Mouse (Mus musculus): ENCODE data around the gene Ints7.

- TF ChIP-seq POLR2A (IDR thresholded peaks at IDR 0.05; ENCODE audit: low read depth, low read length) (no peak), CTCF (conservative IDR thresholded peaks at IDR 0.05; ENCODE audit: insufficient read depth, insufficient read length, low read depth, low read length) (no peak)
Measured at GRCm38 (mm10) chr1:191628457-191629169, 53.2 kb downstream of the Ints7 start.
